Mouse (Mus musculus): ENCODE measurements around the gene Ddx19b. TPM values are rescaled to one million over a fixed set of nuclear protein-coding genes. Genes with fewer than 3 reads are reported as not detected.
"Not testable (repeated sequence)": the region's sequence is repeated elsewhere in the genome, so short reads cannot be mapped to it uniquely, and the experiment has no call there.

Gene Ddx19b
- total RNA-seq, 2 experiments from 2014 or later, result 27.2 to 28.2 TPM

GRCm38 (mm10) chr8:110977987-110978386 is 53.6 kb downstream of the Ddx19b start:
- DNase-seq (ENCODE audit: extremely low spot score in 1 of 2, low spot score in 2 of 2); intact Hi-C loops (cut with DNase I): not testable (repeated sequence)

GRCm38 (mm10) chr8:110976532-110976931 is 55.0 kb downstream of the Ddx19b start:
- DNase-seq (ENCODE audit: extremely low spot score in 1 of 2, low spot score in 2 of 2); intact Hi-C loops (cut with DNase I): not testable (repeated sequence)

- intact Hi-C loops (cut with DNase I), result loop anchor here (2.0 kb wide), 1 partner anchor 51 kb away; the partner anchor contains the start of gene St3gal2
- peak; percentile 93 for DNase-seq (ENCODE audit: extremely low spot score in 1 of 2, low spot score in 2 of 2)
Observed at GRCm38 (mm10) chr8:110969910-110970770, 61.4 kb downstream of the Ddx19b start.

- peak in 1 of 2 experiments; percentile 34 for DNase-seq (ENCODE audit: extremely low spot score in 1 of 2, low spot score in 2 of 2)
- intact Hi-C loops (cut with DNase I), result no loop called here
Observed at GRCm38 (mm10) chr8:110967326-110967725, 64.2 kb downstream of the Ddx19b start.

GRCm38 (mm10) chr8:110966586-110966985 is 65.0 kb downstream of the Ddx19b start:
- peak in 1 of 2 experiments; percentile 66 for DNase-seq (ENCODE audit: extremely low spot score in 1 of 2, low spot score in 2 of 2)
- intact Hi-C loops (cut with DNase I), result no loop called here

- intact Hi-C loops (cut with DNase I), result no loop called here
- peak in 1 of 2 experiments; percentile 78 for DNase-seq (ENCODE audit: extremely low spot score in 1 of 2, low spot score in 2 of 2)
Observed at GRCm38 (mm10) chr8:110965594-110965993, 66.0 kb downstream of the Ddx19b start.

GRCm38 (mm10) chr8:110964666-110965065 is 66.9 kb downstream of the Ddx19b start:
- DNase-seq (ENCODE audit: extremely low spot score in 1 of 2, low spot score in 2 of 2), result no peak
- intact Hi-C loops (cut with DNase I), result no loop called here

GRCm38 (mm10) chr8:110963051-110963450 is 68.5 kb downstream of the Ddx19b start:
- intact Hi-C loops (cut with DNase I), result no loop called here
- DNase-seq (ENCODE audit: extremely low spot score in 1 of 2, low spot score in 2 of 2), result no peak

- DNase-seq (ENCODE audit: extremely low spot score in 1 of 2, low spot score in 2 of 2), result no peak
- intact Hi-C loops (cut with DNase I), result no loop called here
Observed at GRCm38 (mm10) chr8:110959906-110960305, 71.6 kb downstream of the Ddx19b start.

- DNase-seq (ENCODE audit: extremely low spot score in 1 of 2, low spot score in 2 of 2), result no peak
- intact Hi-C loops (cut with DNase I), result no loop called here
Observed at GRCm38 (mm10) chr8:110959071-110959780, 72.3 kb downstream of the Ddx19b start.

GRCm38 (mm10) chr8:110958553-110958952 is 73.0 kb downstream of the Ddx19b start:
- intact Hi-C loops (cut with DNase I); DNase-seq (ENCODE audit: extremely low spot score in 1 of 2, low spot score in 2 of 2): not testable (repeated sequence)

- intact Hi-C loops (cut with DNase I), result no loop called here
- DNase-seq (ENCODE audit: extremely low spot score in 1 of 2, low spot score in 2 of 2), result no peak
Observed at GRCm38 (mm10) chr8:110958135-110958534, 73.4 kb downstream of the Ddx19b start.

- DNase-seq (ENCODE audit: extremely low spot score in 1 of 2, low spot score in 2 of 2), result no peak
- intact Hi-C loops (cut with DNase I), result no loop called here
Observed at GRCm38 (mm10) chr8:110957471-110957870, 74.1 kb downstream of the Ddx19b start.

GRCm38 (mm10) chr8:110956619-110957450 is 74.7 kb downstream of the Ddx19b start:
- DNase-seq (ENCODE audit: extremely low spot score in 1 of 2, low spot score in 2 of 2), result no peak
- intact Hi-C loops (cut with DNase I), result no loop called here

- no peak for DNase-seq (ENCODE audit: extremely low spot score in 1 of 2, low spot score in 2 of 2)
- intact Hi-C loops (cut with DNase I), result no loop called here
Observed at GRCm38 (mm10) chr8:110954776-110955175, 76.8 kb downstream of the Ddx19b start.
